Mouse (Mus musculus) testis, postnatal 10 days (tissue): ENCODE results near the gene Tnrc6b.

ENCODE experiments used
- DNase-seq: peaks from one replicate; pipeline ENCODE4 v3.0.0; 2021; ENCODE audit warnings: low spot score

The Tnrc6b gene

GRCm38 (mm10) chr15:80710608-80711363 lies at the start of gene Tnrc6b:
Gene Tnrc6b (plus strand): TSS chr15:80711313.
- peak; percentile 97 for DNase-seq

- DNase-seq, result no peak
Observed at GRCm38 (mm10) chr15:80664444-80664843, 46.7 kb upstream of the Tnrc6b start.

DNA sequence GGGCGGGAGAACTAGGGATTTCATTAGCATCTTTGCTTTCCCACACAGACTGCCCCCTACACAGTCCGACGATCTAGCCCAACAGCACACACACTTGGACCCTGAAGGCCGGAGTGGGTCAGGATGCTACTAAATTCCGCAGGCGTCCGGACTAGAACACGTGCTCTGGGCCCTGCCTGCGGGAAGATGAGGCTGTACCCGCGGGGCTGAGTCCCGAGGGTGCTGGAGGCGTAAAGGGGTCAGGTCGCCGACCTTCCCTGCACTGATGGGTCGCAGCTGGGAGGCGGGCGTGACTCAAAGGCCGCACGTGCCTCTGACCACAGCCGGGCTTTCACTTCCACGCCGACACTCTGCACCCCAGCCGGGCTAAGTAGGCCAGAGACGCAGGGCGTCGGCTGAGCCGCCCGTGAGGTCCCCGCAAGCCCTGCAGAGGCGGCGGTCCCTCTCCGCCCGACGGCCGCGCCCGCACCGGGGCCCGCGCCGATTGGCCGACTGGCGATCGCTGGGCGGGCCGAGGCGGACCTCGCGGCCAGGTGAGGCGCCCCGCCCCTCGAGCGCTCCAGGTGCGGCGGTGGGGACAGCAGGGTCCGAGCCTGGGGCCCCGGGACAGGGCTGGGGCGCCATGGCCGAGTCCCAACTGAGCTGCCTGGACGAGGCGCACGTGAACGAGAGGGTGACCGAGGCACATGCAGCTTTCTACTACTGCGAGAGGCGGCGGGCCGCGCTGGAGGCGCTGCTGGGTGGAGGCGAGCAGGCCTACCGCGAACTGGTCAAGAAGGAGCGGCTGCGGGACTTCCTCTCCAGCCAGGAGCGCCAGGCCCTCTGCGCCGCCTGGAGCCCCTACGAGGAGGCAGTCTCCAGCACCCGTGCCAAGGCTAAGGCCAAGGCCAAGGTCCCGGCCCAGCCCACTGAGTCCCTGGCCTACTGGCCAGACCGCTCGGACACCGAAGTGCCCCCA lies 39.5 kb upstream of the Tnrc6b start, which contains the start of gene Fam83f:
Gene Fam83f (plus strand): TSS at position 553 of the 958 bp plus-strand sequence.
- peak; percentile 76 for DNase-seq

DNA sequence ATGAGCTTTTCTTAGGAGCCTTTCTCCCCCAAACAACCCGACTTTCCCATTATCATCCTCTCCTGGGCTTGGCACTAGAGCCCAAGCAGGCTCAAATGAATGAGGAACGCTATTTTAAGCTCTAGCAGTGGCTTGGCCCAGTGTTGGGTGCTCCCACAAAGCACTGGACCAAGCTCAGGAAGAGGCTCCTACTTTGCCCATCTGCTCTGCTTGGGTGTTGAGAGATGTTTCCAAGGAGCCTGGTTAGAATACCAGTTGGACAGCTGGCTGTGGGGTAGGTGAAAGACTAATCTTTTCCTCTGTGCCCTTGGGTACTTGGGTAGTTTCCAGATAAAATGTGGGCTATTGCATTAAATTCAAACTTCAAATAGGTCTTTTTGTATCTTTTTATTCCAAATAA lies 38.3 kb upstream of the Tnrc6b start:
- no peak for DNase-seq

GRCm38 (mm10) chr15:80673337-80674095 lies 37.6 kb upstream of the Tnrc6b start:
- DNase-seq, result no peak

DNA sequence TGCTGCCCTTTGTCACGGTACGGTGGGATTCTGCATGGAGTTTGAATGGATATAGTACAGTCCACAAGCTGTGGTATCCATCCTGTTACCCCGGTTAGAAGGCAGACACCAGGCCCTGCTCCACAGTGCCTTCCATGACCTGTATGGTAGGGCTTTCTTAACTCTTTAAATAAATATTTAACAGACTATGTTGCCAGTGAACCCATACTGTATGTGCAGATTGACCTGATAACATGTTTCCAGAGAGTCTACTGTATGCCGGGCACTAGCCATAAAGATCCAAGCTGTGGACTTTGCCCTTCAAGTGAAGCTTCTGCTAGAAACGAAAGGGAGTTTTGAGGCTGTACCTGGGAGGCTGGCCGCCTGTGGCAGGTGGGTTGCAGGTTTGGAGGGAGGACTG lies 36.4 kb upstream of the Tnrc6b start:
- no peak for DNase-seq

DNA sequence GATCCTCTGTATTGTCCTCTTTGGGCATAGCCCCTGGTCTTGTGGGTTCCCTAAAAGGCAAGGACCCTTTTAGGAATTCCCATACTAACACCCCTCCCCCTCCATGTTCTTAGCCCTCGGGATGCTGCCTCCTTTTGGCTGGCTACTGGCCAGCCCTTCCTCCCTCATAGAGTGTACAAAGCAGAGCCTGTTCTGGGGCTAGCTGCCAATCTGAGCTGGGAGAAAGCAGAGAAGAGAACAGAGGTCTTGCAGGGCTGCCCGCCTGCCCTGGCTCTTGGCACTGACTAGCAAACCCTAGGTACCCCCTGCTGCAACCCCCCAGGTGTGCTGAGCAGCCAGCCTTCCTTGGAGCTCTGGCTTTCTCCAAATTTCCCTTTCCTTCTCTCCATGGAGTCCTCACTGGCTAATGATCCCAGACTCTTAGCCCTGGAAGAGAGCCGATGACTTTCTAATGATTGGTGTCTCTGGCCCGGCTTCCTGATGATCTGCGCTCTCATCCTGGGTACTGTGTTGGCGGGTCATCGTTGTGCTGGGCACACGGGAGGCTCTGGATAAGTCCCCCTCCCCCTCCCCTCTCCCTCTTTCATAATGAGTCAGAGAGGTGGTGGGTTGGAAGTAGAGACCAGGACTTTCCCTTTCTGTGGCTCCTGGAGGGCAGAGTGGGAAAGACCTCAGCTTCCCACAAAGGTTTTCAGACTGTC lies 31.4 kb upstream of the Tnrc6b start:
- DNase-seq, result peak; percentile 86

GRCm38 (mm10) chr15:80680347-80681030 lies 30.6 kb upstream of the Tnrc6b start:
- DNase-seq, result peak; percentile 64

DNA sequence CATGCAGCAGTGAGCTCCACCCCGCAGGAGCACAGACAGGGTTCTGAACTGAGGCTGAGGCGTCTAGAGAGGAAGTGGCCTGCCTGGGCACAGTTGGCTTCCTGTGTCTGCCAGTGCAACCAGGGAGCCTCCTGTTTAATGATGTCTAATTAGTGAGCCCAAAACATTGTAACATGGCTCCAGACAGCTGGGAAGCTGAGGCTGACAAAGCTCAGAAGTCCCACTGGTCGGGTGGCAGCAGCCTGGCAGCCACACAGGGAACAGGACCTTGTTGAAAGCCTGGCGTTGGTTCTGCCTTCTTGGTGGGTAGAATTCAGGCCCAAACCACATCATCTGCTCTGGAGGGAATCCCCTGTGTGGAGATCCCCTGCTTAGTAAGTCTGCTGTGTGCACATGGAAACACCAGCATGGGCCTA lies 29.6 kb upstream of the Tnrc6b start:
- no peak for DNase-seq

DNA sequence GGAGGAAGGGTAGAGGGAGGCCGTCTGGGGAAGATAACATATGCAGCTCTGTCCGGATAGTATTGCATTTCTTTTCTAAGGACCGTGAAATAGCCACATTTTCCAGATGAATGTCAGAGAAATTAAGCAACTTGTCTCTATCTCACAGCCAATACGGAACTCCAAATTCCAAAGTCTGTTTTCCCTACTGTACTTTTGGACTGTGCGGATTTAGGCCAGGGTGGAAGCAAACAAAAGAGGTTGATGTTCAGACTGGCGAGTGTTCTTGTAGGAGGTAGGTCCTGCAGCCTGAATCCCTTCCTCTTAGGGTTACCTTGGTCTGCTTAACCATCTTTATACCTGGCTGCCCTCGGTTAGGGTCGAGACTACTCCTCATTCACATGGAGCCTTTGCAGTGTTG lies 28.8 kb upstream of the Tnrc6b start:
- DNase-seq, result no peak

GRCm38 (mm10) chr15:80683151-80683550 lies 28.0 kb upstream of the Tnrc6b start:
- DNase-seq, result no peak

- DNase-seq, result no peak
Observed at GRCm38 (mm10) chr15:80683990-80684389, 27.1 kb upstream of the Tnrc6b start.

DNA sequence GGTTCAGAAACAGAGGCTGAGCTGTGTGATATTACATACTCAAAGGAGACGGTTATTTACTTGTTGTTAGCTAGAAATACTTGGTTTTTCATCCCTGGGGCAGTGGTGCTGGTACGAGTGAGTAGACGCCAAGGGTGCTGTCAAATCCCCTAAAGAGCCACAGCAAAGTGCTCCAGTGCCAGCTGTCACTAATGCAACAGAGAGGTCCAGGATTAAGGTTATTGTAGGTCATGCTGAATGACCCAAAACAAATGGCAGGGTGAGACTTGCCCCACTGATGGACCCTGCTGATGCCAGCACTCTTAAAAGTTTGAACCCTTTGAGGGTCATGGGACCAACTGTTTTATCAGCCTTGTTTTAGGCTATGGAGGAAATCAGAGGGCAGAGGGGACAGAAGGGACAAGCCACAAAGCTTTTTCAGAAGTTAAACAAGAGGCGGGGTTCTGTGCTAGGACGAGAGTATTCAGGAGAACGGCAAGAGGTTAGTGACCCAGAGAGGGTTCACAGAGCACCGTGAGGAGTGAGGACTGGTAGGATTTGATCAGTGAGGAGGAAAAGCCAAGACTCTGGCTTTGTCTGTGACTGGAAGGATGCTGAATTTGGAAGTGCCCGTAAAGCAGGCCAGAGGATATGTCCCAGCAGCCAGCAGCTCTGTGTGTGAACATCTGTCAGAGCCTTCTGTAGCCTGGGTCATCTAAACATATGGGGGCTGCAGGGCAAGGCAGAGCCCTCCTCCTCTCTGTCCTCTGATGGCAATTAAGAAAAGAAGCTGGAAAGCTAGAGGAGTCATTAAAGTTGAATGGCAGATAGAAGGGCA lies 26.1 kb upstream of the Tnrc6b start:
- no peak for DNase-seq

- DNase-seq, result no peak
Observed at GRCm38 (mm10) chr15:80685603-80685895, 25.6 kb upstream of the Tnrc6b start.

GRCm38 (mm10) chr15:80688536-80688935 lies 22.6 kb upstream of the Tnrc6b start:
- DNase-seq, result no peak

DNA sequence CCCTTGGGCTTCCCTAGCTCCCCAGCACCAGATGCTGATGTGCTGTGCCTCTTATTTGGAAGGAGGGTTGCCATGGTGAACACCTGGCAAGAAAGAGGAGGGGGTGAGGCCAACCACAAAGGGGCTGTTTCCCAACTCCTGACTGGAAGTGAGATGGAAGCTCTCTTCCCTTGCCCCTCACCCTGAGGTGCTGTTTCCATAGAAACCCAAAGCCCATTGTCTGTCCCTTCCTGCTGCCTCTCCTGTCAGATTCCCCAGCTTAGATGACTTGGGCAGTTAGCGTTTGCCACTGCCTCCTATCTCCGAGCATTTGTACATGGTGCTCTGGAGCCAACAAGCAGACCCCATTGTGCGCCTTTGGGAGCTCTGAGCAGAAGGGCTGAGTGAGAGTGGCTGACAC lies 17.6 kb upstream of the Tnrc6b start:
- DNase-seq, result no peak

GRCm38 (mm10) chr15:80694125-80694910 lies 16.8 kb upstream of the Tnrc6b start:
- DNase-seq, result peak; percentile 83

DNA sequence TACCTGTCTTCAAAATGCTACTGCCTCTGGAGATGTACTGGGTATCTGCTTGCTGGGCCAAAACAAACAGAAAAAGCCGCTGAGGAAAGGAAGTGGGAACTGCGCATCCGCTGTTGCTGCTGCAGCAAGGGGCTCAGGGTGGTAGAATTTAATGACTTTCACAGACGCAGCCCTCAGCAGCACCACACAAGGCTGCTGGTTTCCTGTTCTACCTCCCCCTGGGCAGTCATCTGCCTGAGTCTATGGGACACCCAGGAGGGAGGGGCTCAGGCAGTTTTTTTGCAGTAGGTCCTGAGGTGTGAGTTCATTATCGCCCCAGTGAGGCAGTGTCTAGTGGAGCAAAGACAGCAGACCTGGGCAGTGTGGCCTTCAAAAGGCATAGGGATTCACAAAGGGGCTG lies 13.5 kb upstream of the Tnrc6b start:
- DNase-seq, result no peak

GRCm38 (mm10) chr15:80701481-80702257 lies 9.4 kb upstream of the Tnrc6b start:
- DNase-seq, result no peak
